Mouse (Mus musculus): ENCODE results near the gene Brd7.

The Brd7 gene

GRCm38 (mm10) chr8:88309881-88310280 lies 52.1 kb downstream of the Brd7 start:
- no peak for DNase-seq (ENCODE audit: low read depth)

GRCm38 (mm10) chr8:88309274-88309873 lies 52.6 kb downstream of the Brd7 start:
- no peak for DNase-seq (ENCODE audit: low read depth)

- no peak for DNase-seq (ENCODE audit: low read depth)
Measured at GRCm38 (mm10) chr8:88307736-88308135, 54.3 kb downstream of the Brd7 start.

GRCm38 (mm10) chr8:88306511-88306910 lies 55.5 kb downstream of the Brd7 start:
- peak; percentile 49 for DNase-seq (ENCODE audit: low read depth)

GRCm38 (mm10) chr8:88305814-88306213 lies 56.2 kb downstream of the Brd7 start:
- DNase-seq (ENCODE audit: low read depth), result peak; percentile 64

GRCm38 (mm10) chr8:88301589-88302437 lies 60.2 kb downstream of the Brd7 start:
- DNase-seq (ENCODE audit: low read depth), result no peak

DNA sequence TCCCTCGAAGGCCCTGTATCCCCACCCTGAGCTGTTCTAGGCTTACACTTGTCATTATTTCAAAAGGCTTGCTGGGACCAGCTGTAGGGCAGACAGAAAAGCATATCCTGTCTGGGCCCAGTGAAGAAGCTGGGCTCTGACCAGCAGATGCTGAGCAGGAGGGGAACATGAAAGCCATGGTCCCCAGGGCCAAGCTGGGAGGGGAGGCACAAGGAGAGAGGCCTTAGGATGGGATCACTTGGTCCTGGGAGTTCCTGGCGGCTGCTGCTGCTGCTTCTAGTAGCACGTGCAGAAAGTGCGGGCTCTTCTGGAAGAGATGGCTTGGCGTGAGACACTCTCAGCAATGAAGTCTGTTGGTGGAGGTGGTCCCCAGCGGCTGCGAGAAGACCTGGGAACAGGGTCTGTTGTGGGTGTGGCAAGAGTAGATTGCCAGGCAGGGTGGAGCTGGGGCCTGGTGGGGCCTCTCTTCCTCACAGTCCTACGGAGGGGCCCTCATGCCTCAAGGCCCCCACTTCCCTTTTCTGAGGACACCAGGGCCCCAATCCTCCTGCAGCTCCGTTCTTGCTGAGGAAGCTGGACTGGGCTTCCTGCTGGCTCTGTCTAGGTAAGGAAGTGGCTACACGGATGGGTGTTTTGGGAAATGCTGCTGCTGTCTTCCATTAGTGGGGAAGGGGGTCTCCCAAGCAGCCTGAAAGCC lies 61.9 kb downstream of the Brd7 start:
- no peak for DNase-seq (ENCODE audit: low read depth)

DNA sequence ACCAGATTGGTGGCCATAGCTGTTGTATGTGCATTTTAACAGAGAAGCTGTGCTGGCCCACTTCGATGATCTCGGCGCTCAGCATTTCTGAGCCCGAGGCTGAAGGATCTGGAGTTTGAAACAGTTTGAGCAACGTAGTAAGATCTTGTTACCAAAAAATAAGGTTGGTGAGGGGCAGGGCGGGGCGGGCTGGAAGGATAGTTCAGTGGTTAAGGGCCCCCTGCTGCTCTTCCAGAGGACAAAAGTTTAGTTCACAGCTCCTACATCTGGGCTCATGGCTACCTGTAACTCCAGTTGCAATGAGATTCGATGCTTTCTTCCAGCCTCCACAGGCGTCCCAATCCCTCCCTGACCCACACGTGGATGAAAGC lies 63.3 kb downstream of the Brd7 start:
- DNase-seq (ENCODE audit: low read depth), result no peak

DNA sequence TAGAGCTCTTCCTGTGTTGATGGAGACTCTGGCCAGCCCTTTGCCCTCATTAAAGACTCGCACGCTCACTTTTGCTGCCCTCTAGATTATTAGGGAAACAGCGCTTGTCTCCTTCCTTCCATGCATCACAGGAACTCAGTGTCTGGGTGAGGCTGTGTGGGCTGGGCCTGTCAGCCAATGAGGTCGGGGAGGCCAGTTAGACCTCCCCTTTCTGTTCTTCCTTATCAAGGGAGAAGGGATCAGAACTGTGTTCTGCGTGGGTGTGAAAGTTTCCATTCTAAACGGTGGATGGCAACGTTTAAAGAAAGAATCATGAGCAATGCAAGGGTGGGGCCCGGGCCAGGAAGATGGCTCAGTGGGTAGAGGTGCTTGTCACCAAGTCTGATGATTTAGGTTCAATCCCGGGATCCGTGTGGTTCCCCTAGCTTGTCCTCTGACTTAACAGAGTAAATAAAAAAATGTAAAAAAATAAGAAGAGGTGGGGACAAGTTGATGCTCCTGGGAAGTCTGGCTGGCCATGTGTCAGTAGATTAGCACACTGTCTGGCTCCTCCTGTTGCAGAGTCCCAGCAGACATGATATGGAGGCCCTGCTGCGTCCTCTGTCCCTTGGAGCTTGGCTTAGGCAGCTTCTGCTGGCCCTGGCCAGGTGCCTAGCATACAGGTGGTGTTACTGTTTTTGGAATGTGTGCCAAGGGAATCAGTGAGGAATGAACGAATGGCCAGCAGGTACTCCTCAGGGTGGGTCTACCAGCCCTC lies 63.8 kb downstream of the Brd7 start:
- DNase-seq (ENCODE audit: low read depth), result peak; percentile 73

DNA sequence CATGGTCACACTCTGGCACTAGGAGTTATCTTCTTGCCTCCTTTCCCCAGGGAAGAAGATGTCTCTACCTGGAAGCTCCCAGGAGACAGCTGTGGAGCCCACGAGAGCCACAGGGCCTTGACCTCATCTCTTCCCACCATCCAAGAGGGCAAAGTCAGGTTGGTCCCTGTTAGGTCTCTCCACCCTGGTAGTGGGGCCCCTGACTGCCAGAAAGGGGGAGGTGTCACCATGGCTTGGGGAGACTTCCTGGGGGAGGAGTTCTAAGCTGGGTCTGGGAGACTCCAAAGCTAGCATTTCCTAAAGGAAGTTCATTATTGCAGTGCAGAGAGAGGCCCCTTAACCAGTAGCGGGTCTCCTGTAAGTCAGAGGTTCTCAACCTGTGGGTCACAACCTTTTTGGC lies 67.0 kb downstream of the Brd7 start:
- DNase-seq (ENCODE audit: low read depth), result peak; percentile 23

DNA sequence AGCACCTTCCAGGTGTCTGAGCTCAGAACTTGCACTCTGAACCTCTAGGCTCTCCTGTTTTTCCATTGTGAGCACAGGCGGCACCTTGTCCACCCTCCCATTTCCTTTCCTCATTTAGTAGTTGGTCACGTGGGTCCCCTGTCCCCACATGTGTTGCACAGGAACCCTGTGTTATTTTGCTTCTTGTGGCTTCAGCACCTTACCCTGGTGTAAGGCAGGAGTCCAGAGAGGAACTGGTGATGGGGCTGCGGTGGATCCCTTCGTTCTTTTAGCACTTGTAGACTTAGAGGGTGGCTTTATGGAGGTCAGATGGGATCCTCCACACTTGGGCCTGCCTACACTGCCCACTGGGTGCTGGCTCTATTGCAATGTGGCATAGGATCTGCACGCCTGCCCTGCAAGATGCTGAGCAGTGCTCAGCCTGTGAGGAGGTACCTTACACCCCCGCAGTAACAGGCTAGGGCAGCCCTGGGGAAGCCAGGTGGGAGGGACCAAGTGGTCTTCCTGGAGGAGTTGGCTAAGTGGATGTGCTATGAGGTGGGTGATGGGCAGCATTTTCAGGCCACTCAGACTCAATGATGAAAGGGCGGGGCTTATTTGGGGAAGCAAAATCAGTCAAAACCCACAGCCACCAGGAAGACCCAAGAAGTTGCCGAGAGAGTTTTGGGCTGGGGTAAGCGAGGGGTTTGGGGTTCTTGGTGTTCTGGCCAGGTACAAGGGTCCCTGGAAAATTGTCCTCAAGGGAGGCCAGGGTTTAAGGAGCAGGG lies 68.2 kb downstream of the Brd7 start:
- DNase-seq (ENCODE audit: low read depth), result peak; percentile 72

- DNase-seq (ENCODE audit: low read depth), result no peak
Measured at GRCm38 (mm10) chr8:88292926-88293325, 69.1 kb downstream of the Brd7 start.

DNA sequence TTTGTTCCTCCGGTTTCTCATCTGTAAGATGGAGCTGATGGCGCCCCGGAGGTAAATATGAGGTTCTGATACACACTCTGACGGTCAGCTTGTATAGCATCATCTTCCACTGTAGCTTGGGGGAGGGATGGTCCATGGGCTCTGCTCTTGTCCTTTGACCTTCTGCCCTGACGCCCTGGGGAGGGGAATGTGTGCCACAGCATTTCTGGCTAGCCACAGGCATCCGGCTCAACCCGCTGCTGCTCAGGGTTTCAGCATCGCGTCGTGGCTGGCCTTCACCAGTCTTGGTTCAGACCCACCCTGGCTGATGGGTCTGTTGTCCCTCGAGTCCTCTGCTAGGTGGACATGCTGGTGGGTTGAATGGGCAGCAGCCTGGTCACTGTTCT lies 70.7 kb downstream of the Brd7 start:
- DNase-seq (ENCODE audit: low read depth), result peak; percentile 67

- peak; percentile 81 for DNase-seq (ENCODE audit: low read depth)
Measured at GRCm38 (mm10) chr8:88290326-88291304, 71.4 kb downstream of the Brd7 start.

GRCm38 (mm10) chr8:88289901-88290300 lies 72.1 kb downstream of the Brd7 start:
- peak; percentile 74 for DNase-seq (ENCODE audit: low read depth)

DNA sequence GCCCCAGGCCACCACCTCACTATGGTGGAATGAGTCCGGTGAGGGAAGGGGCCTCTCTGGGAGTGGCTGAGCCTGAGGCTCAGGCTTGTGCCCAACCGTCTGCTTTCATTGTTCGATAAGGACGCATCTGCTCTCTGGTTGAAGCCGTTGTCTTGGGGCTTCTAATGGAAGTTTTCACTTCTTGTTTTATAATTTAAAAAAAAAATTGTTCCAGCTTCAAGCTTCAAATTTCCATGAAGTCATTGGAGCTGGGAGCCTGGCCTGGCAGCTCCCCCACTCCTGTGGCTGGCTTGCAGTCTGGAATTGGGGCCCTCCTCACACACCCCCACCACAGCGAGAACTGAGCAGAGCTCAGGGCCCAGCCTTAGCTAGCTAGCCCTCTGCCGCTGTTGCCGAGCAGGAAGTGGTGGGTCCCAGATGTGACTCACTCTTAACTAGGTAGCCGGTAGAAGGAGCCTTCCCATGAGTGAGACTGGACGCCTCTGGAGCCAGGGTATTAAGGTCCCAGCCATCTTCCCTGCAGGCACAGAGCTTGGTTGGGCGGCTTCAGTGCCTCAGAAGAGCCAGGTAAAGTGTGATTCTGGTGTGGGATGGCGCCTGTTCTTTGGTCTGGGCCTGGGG lies 73.3 kb downstream of the Brd7 start:
- DNase-seq (ENCODE audit: low read depth), result peak; percentile 84

DNA sequence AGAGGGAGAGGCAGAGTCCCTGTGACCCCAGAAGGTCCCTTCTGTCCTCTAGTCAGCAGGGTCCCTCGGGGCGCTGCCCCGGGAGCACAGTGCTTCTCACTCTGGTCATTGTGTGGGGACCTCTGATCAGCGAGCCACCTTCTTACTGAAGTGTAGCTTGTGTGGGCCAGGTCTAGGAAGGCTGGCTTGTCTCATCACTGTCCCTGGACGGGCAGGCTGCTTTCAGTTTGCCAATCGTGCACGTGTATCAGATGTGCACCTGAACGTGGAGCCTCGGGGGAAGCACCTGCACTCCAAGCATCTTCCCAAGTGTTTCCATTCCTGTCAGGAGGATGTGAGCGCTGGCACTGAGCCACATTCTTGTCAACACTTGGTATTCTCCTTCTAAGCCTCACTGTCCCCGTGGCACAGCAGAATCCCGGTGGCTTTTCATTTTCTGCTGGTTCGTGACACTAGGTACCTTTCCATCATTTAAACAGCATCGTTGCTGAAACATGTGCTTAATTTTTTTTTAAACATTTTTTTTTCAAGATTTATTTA lies 75.5 kb downstream of the Brd7 start:
- DNase-seq (ENCODE audit: low read depth), result no peak

- DNase-seq (ENCODE audit: low read depth), result peak; percentile 58
Measured at GRCm38 (mm10) chr8:88285469-88286356, 76.3 kb downstream of the Brd7 start.

DNA sequence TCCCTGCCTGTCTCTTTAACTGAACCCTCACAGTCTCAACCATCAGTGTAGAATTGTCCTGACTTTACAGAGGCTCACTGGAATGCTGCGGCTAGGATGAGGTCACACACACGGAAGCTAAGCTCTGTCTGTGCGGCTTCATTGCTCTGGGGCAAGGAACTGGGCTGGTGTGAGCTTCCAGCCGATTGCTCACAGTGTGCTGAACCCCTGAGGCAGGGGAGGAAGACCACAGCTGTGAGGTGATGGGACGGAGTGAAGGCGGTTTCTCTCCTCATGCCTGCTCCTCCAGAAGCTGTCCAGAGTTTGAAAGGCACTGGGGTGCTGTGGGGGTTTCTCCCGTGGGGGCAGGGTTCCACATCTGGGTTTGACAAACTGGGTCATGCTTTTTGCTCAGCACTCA lies 77.3 kb downstream of the Brd7 start:
- no peak for DNase-seq (ENCODE audit: low read depth)

Measured in induced T-regulatory cell, adult 2 months (primary cell).